Mouse (Mus musculus) limb, embryonic 13.5 days (tissue): ENCODE data around the gene Gbp5. TPM values are rescaled to one million over a fixed set of nuclear protein-coding genes. Genes with fewer than 3 reads are reported as not detected.

Experiments used
- polyA plus RNA-seq: library from polyadenylated mRNA; unstranded; fragments of >200 nt; fragmentation: Nextera tagmentation; extraction: Ambion mirVana; gene quantifications from 2 replicates; pipeline ENCODE4 v1.2.1, GENCODE M21; 2015

The Gbp5 gene
- polyA plus RNA-seq, 1 experiment from 2014 or later: 0.05 TPM

Other genes with a start within 250 kb of the Gbp5 start
- 19.0 and 21.0 TPM in 2 replicates for gene Pdlim5, start 98.3 kb upstream of the Gbp5 start, polyA plus RNA-seq
- 1.7 and 2.0 TPM in 2 replicates for gene Gbp7, start 36.4 kb downstream of the Gbp5 start, polyA plus RNA-seq
- gene Gbp3, start 66.0 kb downstream of the Gbp5 start, polyA plus RNA-seq: 0.68 and 1.1 TPM in 2 replicates
- not detected in 2 replicates for gene Gbp2b, start 100.9 kb downstream of the Gbp5 start, polyA plus RNA-seq
- 0.36 and 0.43 TPM in 2 replicates for gene Gbp2, start 126.6 kb downstream of the Gbp5 start, polyA plus RNA-seq
- gene Kyat3, start 207.1 kb downstream of the Gbp5 start, polyA plus RNA-seq: 15.7 and 16.0 TPM in 2 replicates